Comparison of ENCODE assay signal across 8 mouse cellular contexts in genomic region chr5:33335977-33336360, GRCm38 (mm10). TPM values are rescaled to one million over a fixed set of nuclear protein-coding genes. Genes with fewer than 3 reads are reported as not detected.
DNase-seq lines count a peak whose midpoint lies in the region; ATAC-seq and TF ChIP-seq lines count a peak whose summit lies in the region.

No protein-coding gene starts in this region.

- no peaks in the 10 kb centered on the region for H3K27me3 ChIP-seq in C2C12 (ENCODE audit: control insufficient read depth, insufficient read depth, insufficient read length)
- H3K27me3 ChIP-seq in heart, embryonic 13.5 days (replicated peaks) = no peaks in the 10 kb centered on the region
- no peaks in the 10 kb centered on the region for H3K27me3 ChIP-seq in limb, embryonic 10.5 days (ENCODE audit: low read depth, poor library complexity, severe bottlenecking)
- no peaks in the 10 kb centered on the region for H3K27me3 ChIP-seq in small intestine, adult 2 months (ENCODE audit: control insufficient read depth, insufficient read depth, low read length)

- TF ChIP-seq CTCF in C2C12 (IDR thresholded peaks at IDR 0.05; ENCODE audit: control insufficient read depth, insufficient read depth, insufficient read length) = no peak
- TF ChIP-seq CTCF in cortical plate, adult 2 months (IDR thresholded peaks at IDR 0.05; ENCODE audit: extremely low read depth, insufficient read depth, low read length) = no peak
- no peak for TF ChIP-seq CTCF in small intestine, adult 2 months (IDR thresholded peaks at IDR 0.05; ENCODE audit: extremely low read depth, insufficient read length, insufficient replicate concordance, low read depth, low read length)

- peak overlapping the region; percentile 89 for H3K4me2 ChIP-seq in heart, embryonic 13.5 days

- H3K79me3 ChIP-seq in C2C12 (ENCODE audit: low read depth) = peaks cover 51% of the 10 kb centered on the region

- under 1% methylated on average over 31 of the region's 31 CpGs for WGBS in heart, embryonic 13.5 days
- under 1% methylated on average over 31 of the region's 31 CpGs for WGBS in limb, embryonic 10.5 days
- WGBS in small intestine, adult 2 months = under 1% methylated on average over 31 of the region's 31 CpGs

- no peak overlapping the region for H3K27ac ChIP-seq in cortical plate, adult 2 months (ENCODE audit: insufficient read depth, low read length)
- peak overlapping the region; percentile 90 for H3K27ac ChIP-seq in heart, embryonic 13.5 days (replicated peaks)
- H3K27ac ChIP-seq in limb, embryonic 10.5 days = peak overlapping the region; percentile 94
- H3K27ac ChIP-seq in small intestine, adult 2 months (ENCODE audit: insufficient read depth, low read depth, low read length) = peak overlapping the region; percentile 29

- peak overlapping the region; percentile 94 for H3ac ChIP-seq in C2C12 (ENCODE audit: control insufficient read depth, insufficient read length, low read depth)

- TF ChIP-seq POLR2A in cortical plate, adult 2 months (IDR thresholded peaks at IDR 0.05; ENCODE audit: extremely low read depth, insufficient read depth, low read length) = no peak
- no peak for TF ChIP-seq POLR2A in small intestine, adult 2 months (IDR thresholded peaks at IDR 0.05; ENCODE audit: low read depth, low read length)

- peaks cover 55% of the 10 kb centered on the region for H3K79me2 ChIP-seq in C2C12 (ENCODE audit: control insufficient read depth, insufficient read depth)

- peak; percentile 71 for DNase-seq in 3134 (ENCODE audit: extremely low read depth, insufficient read length, low spot score)
- DNase-seq in limb, embryonic 10.5 days (ENCODE audit: low spot score) = peak; percentile 63
- DNase-seq in cerebellum, postnatal 4 days (ENCODE audit: low spot score in 2 of 2) = no peak

- H3K4me1 ChIP-seq in cortical plate, adult 2 months (ENCODE audit: control insufficient read depth, insufficient read depth, low read length) = peaks cover 5% of the 10 kb centered on the region; the same call in 1 of the 2 replicates
- peaks cover 43% of the 10 kb centered on the region for H3K4me1 ChIP-seq in heart, embryonic 13.5 days
- peaks cover 20% of the 10 kb centered on the region for H3K4me1 ChIP-seq in limb, embryonic 10.5 days
- peaks cover 12% of the 10 kb centered on the region; the same call in 1 of the 2 replicates for H3K4me1 ChIP-seq in small intestine, adult 2 months (ENCODE audit: control insufficient read depth, insufficient read depth, insufficient read length, low read length)

- peaks cover 18% of the 10 kb centered on the region for H3K36me3 ChIP-seq in C2C12 (ENCODE audit: control insufficient read depth, insufficient read depth)
- H3K36me3 ChIP-seq in heart, embryonic 13.5 days = peaks cover 14% of the 10 kb centered on the region
- H3K36me3 ChIP-seq in limb, embryonic 10.5 days = peaks cover 32% of the 10 kb centered on the region
- 0 out of 2 replicates have a peak, but pooled peaks cover 2% of the 10 kb centered on the region for H3K36me3 ChIP-seq in small intestine, adult 2 months (ENCODE audit: control insufficient read depth, insufficient read depth, low read length)

- peak overlapping the region; percentile 96 for H3K9ac ChIP-seq in heart, embryonic 13.5 days

- H3K4me3 ChIP-seq in C2C12 (ENCODE audit: insufficient read depth, poor library complexity, severe bottlenecking) = peak overlapping the region; percentile 74
- peak overlapping the region; percentile 73 for H3K4me3 ChIP-seq in cortical plate, adult 2 months (ENCODE audit: insufficient read depth, low read length)
- peak overlapping the region; percentile 96 for H3K4me3 ChIP-seq in heart, embryonic 13.5 days
- H3K4me3 ChIP-seq in limb, embryonic 10.5 days = peak overlapping the region; percentile 100
- peak overlapping the region; percentile 94 for H3K4me3 ChIP-seq in small intestine, adult 2 months (ENCODE audit: low read depth, low read length)

- 0 out of 2 replicates have a peak, but pooled peaks cover 6% of the 10 kb centered on the region for H3K9me3 ChIP-seq in heart, embryonic 13.5 days
- no peaks in the 10 kb centered on the region for H3K9me3 ChIP-seq in limb, embryonic 10.5 days (replicated peaks)

- peak; percentile 34 for ATAC-seq in heart, embryonic 13.5 days (ENCODE audit: extremely low read depth, insufficient number of reproducible peaks, low FRiP score, low TSS enrichment)
- peak; percentile 47 for ATAC-seq in megakaryocyte progenitor cell, adult 5-6 weeks (replicated peaks; ENCODE audit: poor library complexity)

TF ChIP-seq in C2C12, 6 proteins besides CTCF, POLR2A, EP300 and RAD21:
- TF ChIP-seq CEBPB (IDR thresholded peaks at IDR 0.05; ENCODE audit: low read depth) = no peak
- no peak for TF ChIP-seq USF1 (IDR thresholded peaks at IDR 0.05; ENCODE audit: low read depth)
- TF ChIP-seq MYOD1 (IDR thresholded peaks at IDR 0.05; ENCODE audit: control insufficient read depth, insufficient read length, low read depth) = no peak
- no peak for TF ChIP-seq MAX (IDR thresholded peaks at IDR 0.05)
- no peak for TF ChIP-seq FOSL1 (IDR thresholded peaks at IDR 0.05; ENCODE audit: insufficient read depth, low read length, poor library complexity, severe bottlenecking)
- no peak for TF ChIP-seq MYOG (IDR thresholded peaks at IDR 0.05; ENCODE audit: control insufficient read depth, extremely low read depth, insufficient read length)

RNA-seq across cellular contexts. Expression of gene Maea, which starts 0.7 kb away (rescaled TPM):
- 94.9 TPM for polyA plus RNA-seq in C2C12 (2012; fragmentation: generic; extraction: Trizol)
- polyA plus RNA-seq in cortical plate, adult 2 months (2012; rRNA removed) = 116 TPM in 2 replicates
- polyA plus RNA-seq in heart, embryonic 13.5 days (2015; fragmentation: Nextera tagmentation; extraction: Ambion mirVana) = 121 and 135 TPM in 2 replicates
- polyA plus RNA-seq in limb, embryonic 10.5 days (2016; fragmentation: Nextera tagmentation; extraction: Ambion mirVana) = 161 and 162 TPM in 2 replicates
- 41.6 and 41.9 TPM in 2 replicates for total RNA-seq in megakaryocyte progenitor cell, adult 5-6 weeks (2015)
- 181 and 235 TPM in 2 replicates for total RNA-seq in megakaryocyte progenitor cell, adult 5-6 weeks (2017)
- polyA plus RNA-seq in small intestine, adult 2 months (2012; rRNA removed) = 56.7 and 119 TPM in 2 replicates

RNA-seq across cellular contexts. Expression of gene Uvssa, which starts 42.4 kb away (rescaled TPM):
- 0.94 TPM for polyA plus RNA-seq in C2C12 (2012; fragmentation: generic; extraction: Trizol)
- 5.7 and 6.6 TPM in 2 replicates for polyA plus RNA-seq in cortical plate, adult 2 months (2012; rRNA removed)
- polyA plus RNA-seq in heart, embryonic 13.5 days (2015; fragmentation: Nextera tagmentation; extraction: Ambion mirVana) = 3.9 and 4.0 TPM in 2 replicates
- 6.0 and 8.6 TPM in 2 replicates for polyA plus RNA-seq in limb, embryonic 10.5 days (2016; fragmentation: Nextera tagmentation; extraction: Ambion mirVana)
- 5.2 and 6.5 TPM in 2 replicates for total RNA-seq in megakaryocyte progenitor cell, adult 5-6 weeks (2015)
- 4.9 and 6.1 TPM in 2 replicates for total RNA-seq in megakaryocyte progenitor cell, adult 5-6 weeks (2017)
- 1.2 and 2.3 TPM in 2 replicates for polyA plus RNA-seq in small intestine, adult 2 months (2012; rRNA removed)

Comparison
In these comparisons a context has a peak if more than half of its experiments do, and no peak if none do; other contexts are left out.
1. DNase-seq: peak in 3134 (single experiment) and limb, embryonic 10.5 days (single experiment); none in cerebellum, postnatal 4 days (0 of 2).
2. Peak in every context shown above with its lines, with median percentiles within 50 percentile points of each other: H3K4me3 ChIP-seq.